8 mouse cellular contexts compared by ENCODE assay signal in genomic region chr10:81383802-81384604, GRCm38 (mm10). TPM values are rescaled to one million over a fixed set of nuclear protein-coding genes. Genes with fewer than 3 reads are reported as not detected.
DNase-seq lines count a peak whose midpoint lies in the region; ATAC-seq lines count a peak whose summit lies in the region.

Dohh (plus strand) TSS chr10:81384428.
Gm48551 (plus strand) TSS chr10:81384466.

- WGBS in heart, embryonic 13.5 days: 4% methylated on average over 52 of the region's 54 CpGs
- WGBS in liver, embryonic 12.5 days (ENCODE audit: insufficient replicate concordance): 6% methylated on average over 54 of the region's 54 CpGs
- 7% methylated on average over 54 of the region's 54 CpGs for WGBS in stomach, embryonic 15.5 days

- H3K4me3 ChIP-seq in brown adipose tissue, adult 24 weeks (ENCODE audit: insufficient read depth, low read depth, low read length): peak within 1 kb of the TSS; percentile 73
- H3K4me3 ChIP-seq in heart, embryonic 13.5 days: peak within 1 kb of the TSS; percentile 89
- peak within 1 kb of the TSS; percentile 93 for H3K4me3 ChIP-seq in liver, embryonic 12.5 days
- peak within 1 kb of the TSS; percentile 73 for H3K4me3 ChIP-seq in stomach, embryonic 15.5 days (replicated peaks)

- peak within 1 kb of the TSS; percentile 93 for H3K9ac ChIP-seq in heart, embryonic 13.5 days
- H3K9ac ChIP-seq in liver, embryonic 12.5 days: peak within 1 kb of the TSS; percentile 87
- H3K9ac ChIP-seq in stomach, embryonic 15.5 days: peak within 1 kb of the TSS; percentile 59

- H3K4me1 ChIP-seq in brown adipose tissue, adult 24 weeks (ENCODE audit: control insufficient read depth, insufficient read depth, insufficient read length, low read length): peaks cover 10% of the 10 kb centered on the region
- H3K4me1 ChIP-seq in heart, embryonic 13.5 days: peaks cover 34% of the 10 kb centered on the region
- peaks cover 67% of the 10 kb centered on the region for H3K4me1 ChIP-seq in liver, embryonic 12.5 days
- peaks cover 9% of the 10 kb centered on the region for H3K4me1 ChIP-seq in stomach, embryonic 15.5 days

- H3K4me2 ChIP-seq in heart, embryonic 13.5 days: peak within 1 kb of the TSS; percentile 92
- peak within 1 kb of the TSS; percentile 90 for H3K4me2 ChIP-seq in liver, embryonic 12.5 days
- H3K4me2 ChIP-seq in stomach, embryonic 15.5 days: peak within 1 kb of the TSS; percentile 79

- H3K27ac ChIP-seq in brown adipose tissue, adult 24 weeks (replicated peaks; ENCODE audit: low read depth, low read length): peak within 1 kb of the TSS; percentile 58
- H3K27ac ChIP-seq in heart, embryonic 13.5 days (replicated peaks): peak within 1 kb of the TSS; percentile 80
- H3K27ac ChIP-seq in liver, embryonic 12.5 days: peak within 1 kb of the TSS; percentile 89
- H3K27ac ChIP-seq in stomach, embryonic 15.5 days: peak within 1 kb of the TSS; percentile 68

- H3K9me3 ChIP-seq in heart, embryonic 13.5 days: no peaks in the 10 kb centered on the region
- H3K9me3 ChIP-seq in liver, embryonic 12.5 days (replicated peaks): no peaks in the 10 kb centered on the region
- H3K9me3 ChIP-seq in stomach, embryonic 15.5 days: no peaks in the 10 kb centered on the region

- H3K36me3 ChIP-seq in heart, embryonic 13.5 days: peaks cover 34% of the 10 kb centered on the region
- peaks cover 34% of the 10 kb centered on the region for H3K36me3 ChIP-seq in liver, embryonic 12.5 days
- peaks cover 27% of the 10 kb centered on the region; the same call in 1 of the 2 replicates for H3K36me3 ChIP-seq in stomach, embryonic 15.5 days

- no peaks in the 10 kb centered on the region for H3K27me3 ChIP-seq in heart, embryonic 13.5 days (replicated peaks)
- no peaks in the 10 kb centered on the region for H3K27me3 ChIP-seq in liver, embryonic 12.5 days (replicated peaks)
- no peaks in the 10 kb centered on the region for H3K27me3 ChIP-seq in stomach, embryonic 15.5 days (replicated peaks)

- peak; percentile 99 for DNase-seq in CD4-positive, CD25-positive, alpha-beta regulatory T cell, adult 2 months (ENCODE audit: low read depth, low spot score)
- peak; percentile 88 for DNase-seq in fat pad, adult 2 months (ENCODE audit: extremely low read depth, low read depth, low spot score)
- peak; percentile 100 for DNase-seq in kidney, postnatal 10 days
- peak; percentile 97 for DNase-seq in natural killer cell, adult 2 months (ENCODE audit: low spot score in 2 of 2)

- peak; percentile 88 for ATAC-seq in heart, embryonic 13.5 days (ENCODE audit: extremely low read depth, insufficient number of reproducible peaks, low FRiP score, low TSS enrichment)
- peak; percentile 82 for ATAC-seq in liver, embryonic 12.5 days
- ATAC-seq in stomach, embryonic 15.5 days (ENCODE audit: insufficient read depth, low FRiP score, low read depth): peak; percentile 91

RNA-seq across cellular contexts. Expression of gene Dohh, which starts in this region (rescaled TPM):
- polyA plus RNA-seq in brown adipose tissue, adult 24 weeks (2012; ENCODE audit: insufficient read depth, insufficient read length, missing spikeins): 25.1 and 35.9 TPM in 2 replicates
- polyA plus RNA-seq in heart, embryonic 13.5 days (2015; fragmentation: Nextera tagmentation; extraction: Ambion mirVana): 69.7 and 73.6 TPM in 2 replicates
- 70.0 and 74.5 TPM in 2 replicates for polyA plus RNA-seq in liver, embryonic 12.5 days (2016; fragmentation: Nextera tagmentation; extraction: Ambion mirVana)
- polyA plus RNA-seq in stomach, embryonic 15.5 days (2015; fragmentation: Nextera tagmentation; extraction: Ambion mirVana): 78.9 and 80.4 TPM in 2 replicates

RNA-seq across cellular contexts. Expression of gene Gm48551, which starts in this region (rescaled TPM):
- polyA plus RNA-seq in brown adipose tissue, adult 24 weeks (2012; ENCODE audit: insufficient read depth, insufficient read length, missing spikeins): 2.4 TPM in 1 of 2 replicates, not detected in the other
- polyA plus RNA-seq in heart, embryonic 13.5 days (2015; fragmentation: Nextera tagmentation; extraction: Ambion mirVana): 2.1 and 2.3 TPM in 2 replicates
- 0.68 and 1.2 TPM in 2 replicates for polyA plus RNA-seq in liver, embryonic 12.5 days (2016; fragmentation: Nextera tagmentation; extraction: Ambion mirVana)
- polyA plus RNA-seq in stomach, embryonic 15.5 days (2015; fragmentation: Nextera tagmentation; extraction: Ambion mirVana): 2.9 and 3.3 TPM in 2 replicates

Comparison
In these comparisons a context has a peak if more than half of its experiments do, and no peak if none do; other contexts are left out.
1. Peak in every context shown above with its lines: DNase-seq, ATAC-seq, H3K4me3 ChIP-seq and H3K27ac ChIP-seq.